Comparison of ENCODE assay signal across 10 mouse cellular contexts in the genomic region with DNA sequence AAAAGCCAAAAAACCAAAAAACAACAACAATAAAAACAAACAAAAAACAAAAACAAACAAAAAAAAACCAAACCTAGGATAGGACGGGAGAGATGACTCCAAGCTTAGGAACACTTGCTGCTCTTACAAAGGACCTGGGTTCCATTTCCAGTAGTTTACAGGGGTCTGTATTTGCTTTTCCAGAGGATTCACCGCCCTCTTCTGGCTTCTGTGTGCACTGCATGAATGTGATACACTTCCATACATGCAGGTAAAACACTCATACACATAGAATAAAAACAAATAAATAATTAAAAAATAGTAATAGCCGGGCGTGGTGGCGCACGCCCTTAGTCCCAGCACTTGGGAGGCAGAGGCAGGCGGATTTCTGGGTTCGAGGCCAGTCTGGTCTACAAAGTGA. TPM values are rescaled to one million over a fixed set of nuclear protein-coding genes. Genes with fewer than 3 reads are reported as not detected.
DNase-seq lines count a peak whose midpoint lies in the region; ATAC-seq and TF ChIP-seq lines count a peak whose summit lies in the region.
"Had no signal": no experiment of that assay in that cellular context is flagged by ENCODE, and none has a peak within 500 bp of the region (broad histone marks: within the 10 kb centered on the region; RNA-seq: fewer than 3 reads in every experiment).

No protein-coding gene starts in this region.

- no peak overlapping the region for H3K9ac ChIP-seq in forebrain, embryonic 11.5 days (ENCODE audit: low read length)
- no peak overlapping the region for H3K9ac ChIP-seq in liver, adult 2 months (ENCODE audit: low read depth, low read length)
- no peak overlapping the region for H3K9ac ChIP-seq in liver, embryonic 11.5 days (ENCODE audit: low read depth, low read length)
- H3K9ac ChIP-seq in hindbrain, embryonic 14.5 days: no peak overlapping the region
- H3K9ac ChIP-seq: lung, embryonic 15.5 days; stomach, embryonic 15.5 days had no signal

- DNase-seq in forebrain, embryonic 11.5 days (ENCODE audit: low spot score): peak; percentile 72
- DNase-seq in forebrain, embryonic 10.5 days (ENCODE audit: extremely low spot score, low spot score): no peak
- DNase-seq in liver, adult 2 months (ENCODE audit: extremely low read depth, low read depth, low spot score): no peak
- no peak for DNase-seq in liver, embryonic 11.5 days (ENCODE audit: low spot score)
- DNase-seq in T-cell, adult 2 months (ENCODE audit: low spot score): peak; percentile 32
- DNase-seq in hindbrain, embryonic 14.5 days (ENCODE audit: low spot score): peak; percentile 67
- DNase-seq in left cerebral cortex, adult 18-20 months (ENCODE audit: low spot score in 2 of 2): no peak

- 0 out of 2 replicates have a peak, but pooled peaks have one; percentile 30 for ATAC-seq in forebrain, embryonic 11.5 days (replicated peaks; ENCODE audit: low FRiP score)
- no peak for ATAC-seq in liver, embryonic 11.5 days (replicated peaks; ENCODE audit: low FRiP score)
- no peak for ATAC-seq in hindbrain, embryonic 14.5 days (ENCODE audit: low FRiP score)
- ATAC-seq in megakaryocyte progenitor cell, adult 5-6 weeks (replicated peaks; ENCODE audit: poor library complexity): peak; percentile 62

- TF ChIP-seq CTCF in liver, adult 2 months (IDR thresholded peaks at IDR 0.05; ENCODE audit: low read depth, low read length): peak; percentile 20; the same call in 1 of the 2 replicates

- no peaks in the 10 kb centered on the region for H3K79me2 ChIP-seq in liver, adult 2 months (ENCODE audit: control insufficient read depth, insufficient read depth, low read length)

- H3K27me3 ChIP-seq in forebrain, embryonic 11.5 days (ENCODE audit: control insufficient read depth, insufficient read depth, low read length): no peaks in the 10 kb centered on the region
- H3K27me3 ChIP-seq in forebrain, embryonic 10.5 days (ENCODE audit: poor library complexity, severe bottlenecking): no peaks in the 10 kb centered on the region
- no peaks in the 10 kb centered on the region for H3K27me3 ChIP-seq in liver, adult 2 months (ENCODE audit: control insufficient read depth, insufficient read depth, low read length)
- no peaks in the 10 kb centered on the region for H3K27me3 ChIP-seq in liver, embryonic 11.5 days (replicated peaks; ENCODE audit: control insufficient read depth, insufficient read depth, low read length)
- H3K27me3 ChIP-seq in hindbrain, embryonic 14.5 days (ENCODE audit: control insufficient read depth, insufficient read depth, low read length): no peaks in the 10 kb centered on the region
- H3K27me3 ChIP-seq: lung, embryonic 15.5 days; stomach, embryonic 15.5 days had no signal

- TF ChIP-seq POLR2A in liver, adult 2 months (IDR thresholded peaks at IDR 0.05; ENCODE audit: extremely low read depth, insufficient read depth, low read length): no peak

- 71% methylated on average over 8 of the region's 8 CpGs for WGBS in forebrain, embryonic 11.5 days
- WGBS in forebrain, embryonic 10.5 days: 73% methylated on average over 8 of the region's 8 CpGs
- WGBS in liver, adult 2 months: 68% methylated on average over 8 of the region's 8 CpGs
- 64% methylated on average over 8 of the region's 8 CpGs for WGBS in liver, embryonic 11.5 days
- WGBS in hindbrain, embryonic 14.5 days: 69% methylated on average over 8 of the region's 8 CpGs

- H3K4me3 ChIP-seq in forebrain, embryonic 11.5 days (ENCODE audit: low read depth, low read length): no peak overlapping the region
- H3K4me3 ChIP-seq in forebrain, embryonic 10.5 days: no peak overlapping the region
- no peak overlapping the region for H3K4me3 ChIP-seq in liver, adult 2 months (ENCODE audit: insufficient read depth, low read depth, low read length)
- H3K4me3 ChIP-seq in liver, embryonic 11.5 days (ENCODE audit: low read depth, low read length): no peak overlapping the region
- no peak overlapping the region for H3K4me3 ChIP-seq in hindbrain, embryonic 14.5 days (replicated peaks; ENCODE audit: low read length)
- H3K4me3 ChIP-seq: lung, embryonic 15.5 days; stomach, embryonic 15.5 days had no signal

- no peaks in the 10 kb centered on the region for H3K4me1 ChIP-seq in forebrain, embryonic 11.5 days (replicated peaks; ENCODE audit: control insufficient read depth, insufficient read depth, low read length)
- H3K4me1 ChIP-seq in forebrain, embryonic 10.5 days: peaks cover 10% of the 10 kb centered on the region
- H3K4me1 ChIP-seq in liver, adult 2 months (ENCODE audit: control insufficient read depth, insufficient read depth, low read length): no peaks in the 10 kb centered on the region; the same call in 1 of the 2 replicates
- H3K4me1 ChIP-seq in liver, embryonic 11.5 days (replicated peaks; ENCODE audit: control insufficient read depth, insufficient read depth, low read length): no peaks in the 10 kb centered on the region
- no peaks in the 10 kb centered on the region; the same call in 1 of the 2 replicates for H3K4me1 ChIP-seq in hindbrain, embryonic 14.5 days (replicated peaks; ENCODE audit: control insufficient read depth, insufficient read depth, low read length)
- H3K4me1 ChIP-seq: stomach, embryonic 15.5 days had no signal

- no peaks in the 10 kb centered on the region for H3K9me3 ChIP-seq in forebrain, embryonic 11.5 days (ENCODE audit: control insufficient read depth, low read length)
- H3K9me3 ChIP-seq in forebrain, embryonic 10.5 days: no peaks in the 10 kb centered on the region
- no peaks in the 10 kb centered on the region for H3K9me3 ChIP-seq in liver, embryonic 11.5 days (ENCODE audit: control insufficient read depth, low read length)
- H3K9me3 ChIP-seq in hindbrain, embryonic 14.5 days (ENCODE audit: control insufficient read depth, low read length): no peaks in the 10 kb centered on the region
- H3K9me3 ChIP-seq: lung, embryonic 15.5 days; stomach, embryonic 15.5 days had no signal

- H3K27ac ChIP-seq in forebrain, embryonic 11.5 days (ENCODE audit: low read depth, low read length): no peak overlapping the region
- no peak overlapping the region for H3K27ac ChIP-seq in forebrain, embryonic 10.5 days
- H3K27ac ChIP-seq in liver, adult 2 months (replicated peaks; ENCODE audit: insufficient read depth, low read depth, low read length): no peak overlapping the region
- H3K27ac ChIP-seq in liver, embryonic 11.5 days (ENCODE audit: low read depth, low read length): no peak overlapping the region
- H3K27ac ChIP-seq in hindbrain, embryonic 14.5 days: no peak overlapping the region
- H3K27ac ChIP-seq: lung, embryonic 15.5 days; stomach, embryonic 15.5 days had no signal

- no peak overlapping the region for H3K4me2 ChIP-seq in forebrain, embryonic 11.5 days (ENCODE audit: low read depth, low read length, severe bottlenecking)
- no peak overlapping the region for H3K4me2 ChIP-seq in liver, embryonic 11.5 days
- no peak overlapping the region for H3K4me2 ChIP-seq in hindbrain, embryonic 14.5 days (replicated peaks)
- H3K4me2 ChIP-seq: lung, embryonic 15.5 days; stomach, embryonic 15.5 days had no signal

- H3K36me3 ChIP-seq in forebrain, embryonic 11.5 days (ENCODE audit: control insufficient read depth, insufficient read depth, low read length): no peaks in the 10 kb centered on the region
- no peaks in the 10 kb centered on the region for H3K36me3 ChIP-seq in forebrain, embryonic 10.5 days (replicated peaks)
- no peaks in the 10 kb centered on the region for H3K36me3 ChIP-seq in liver, adult 2 months (ENCODE audit: control insufficient read depth, insufficient read depth, low read length)
- no peaks in the 10 kb centered on the region for H3K36me3 ChIP-seq in liver, embryonic 11.5 days (ENCODE audit: control insufficient read depth, insufficient read depth, low read length)
- H3K36me3 ChIP-seq in hindbrain, embryonic 14.5 days (replicated peaks; ENCODE audit: control insufficient read depth, insufficient read depth): no peaks in the 10 kb centered on the region
- H3K36me3 ChIP-seq: lung, embryonic 15.5 days; stomach, embryonic 15.5 days had no signal

RNA-seq across cellular contexts. Expression of gene Rab26, which starts 4.9 kb away (rescaled TPM):
- polyA plus RNA-seq in forebrain, embryonic 11.5 days (2014; fragmentation: Nextera tagmentation; extraction: Ambion mirVana): 1.8 and 2.7 TPM in 2 replicates
- polyA plus RNA-seq in forebrain, embryonic 10.5 days (2016; fragmentation: Nextera tagmentation; extraction: Ambion mirVana): 1.9 and 3.5 TPM in 2 replicates
- total RNA-seq in liver, adult 2 months (2014; rRNA removed): 0.13 and 0.37 TPM in 2 replicates
- 0.15 and 0.40 TPM in 2 replicates for polyA plus RNA-seq in liver, adult 2 months (2012; rRNA removed)
- 2.0 and 2.4 TPM in 2 replicates for polyA plus RNA-seq in liver, embryonic 11.5 days (2014; fragmentation: Nextera tagmentation; extraction: Ambion mirVana)
- polyA plus RNA-seq in hindbrain, embryonic 14.5 days (2014; fragmentation: Nextera tagmentation; extraction: Ambion mirVana): 4.2 and 5.6 TPM in 2 replicates
- total RNA-seq in megakaryocyte progenitor cell, adult 5-6 weeks (2015): 0.12 and 0.17 TPM in 2 replicates
- 0.14 and 0.71 TPM in 2 replicates for total RNA-seq in megakaryocyte progenitor cell, adult 5-6 weeks (2017)
- total RNA-seq in left cerebral cortex, adult 18-20 months (2021): 10 to 100 TPM; 45.8 to 50.0 TPM

RNA-seq across cellular contexts. Expression of gene Pkd1, which starts 10.7 kb away (rescaled TPM):
- 19.0 and 23.9 TPM in 2 replicates for polyA plus RNA-seq in forebrain, embryonic 11.5 days (2014; fragmentation: Nextera tagmentation; extraction: Ambion mirVana)
- polyA plus RNA-seq in forebrain, embryonic 10.5 days (2016; fragmentation: Nextera tagmentation; extraction: Ambion mirVana): 12.9 and 16.3 TPM in 2 replicates
- 9.9 and 11.4 TPM in 2 replicates for total RNA-seq in liver, adult 2 months (2014; rRNA removed)
- polyA plus RNA-seq in liver, adult 2 months (2012; rRNA removed): 14.7 and 17.4 TPM in 2 replicates
- polyA plus RNA-seq in liver, embryonic 11.5 days (2014; fragmentation: Nextera tagmentation; extraction: Ambion mirVana): 8.7 and 12.2 TPM in 2 replicates
- polyA plus RNA-seq in hindbrain, embryonic 14.5 days (2014; fragmentation: Nextera tagmentation; extraction: Ambion mirVana): 28.4 and 30.4 TPM in 2 replicates
- total RNA-seq in megakaryocyte progenitor cell, adult 5-6 weeks (2015): 7.4 and 10.6 TPM in 2 replicates
- 6.2 and 15.1 TPM in 2 replicates for total RNA-seq in megakaryocyte progenitor cell, adult 5-6 weeks (2017)
- total RNA-seq in left cerebral cortex, adult 18-20 months (2021): 10 to 100 TPM; 67.5 to 71.2 TPM

RNA-seq across cellular contexts. Expression of gene Traf7, which starts 11.2 kb away (rescaled TPM):
- polyA plus RNA-seq in forebrain, embryonic 11.5 days (2014; fragmentation: Nextera tagmentation; extraction: Ambion mirVana): 113 and 123 TPM in 2 replicates
- 128 and 132 TPM in 2 replicates for polyA plus RNA-seq in forebrain, embryonic 10.5 days (2016; fragmentation: Nextera tagmentation; extraction: Ambion mirVana)
- total RNA-seq in liver, adult 2 months (2014; rRNA removed): 13.4 and 14.4 TPM in 2 replicates
- polyA plus RNA-seq in liver, adult 2 months (2012; rRNA removed): 25.3 and 47.5 TPM in 2 replicates
- polyA plus RNA-seq in liver, embryonic 11.5 days (2014; fragmentation: Nextera tagmentation; extraction: Ambion mirVana): 81.0 and 90.7 TPM in 2 replicates
- polyA plus RNA-seq in hindbrain, embryonic 14.5 days (2014; fragmentation: Nextera tagmentation; extraction: Ambion mirVana): 75.0 and 82.8 TPM in 2 replicates
- total RNA-seq in megakaryocyte progenitor cell, adult 5-6 weeks (2015): 50.9 and 54.7 TPM in 2 replicates
- total RNA-seq in megakaryocyte progenitor cell, adult 5-6 weeks (2017): 91.7 and 98.9 TPM in 2 replicates
- total RNA-seq in left cerebral cortex, adult 18-20 months (2021): 10 to 100 TPM; 64.2 to 83.9 TPM

RNA-seq across cellular contexts. Expression of gene Caskin1, which starts 50.5 kb away (rescaled TPM):
- 8.0 and 9.3 TPM in 2 replicates for polyA plus RNA-seq in forebrain, embryonic 11.5 days (2014; fragmentation: Nextera tagmentation; extraction: Ambion mirVana)
- polyA plus RNA-seq in forebrain, embryonic 10.5 days (2016; fragmentation: Nextera tagmentation; extraction: Ambion mirVana): 3.8 and 4.3 TPM in 2 replicates
- total RNA-seq in liver, adult 2 months (2014; rRNA removed): under 0.01 and 0.18 TPM in 2 replicates
- 0.18 and 0.26 TPM in 2 replicates for polyA plus RNA-seq in liver, adult 2 months (2012; rRNA removed)
- 0.47 and 0.56 TPM in 2 replicates for polyA plus RNA-seq in liver, embryonic 11.5 days (2014; fragmentation: Nextera tagmentation; extraction: Ambion mirVana)
- 45.7 and 46.8 TPM in 2 replicates for polyA plus RNA-seq in hindbrain, embryonic 14.5 days (2014; fragmentation: Nextera tagmentation; extraction: Ambion mirVana)
- total RNA-seq in megakaryocyte progenitor cell, adult 5-6 weeks (2015): not detected in 2 replicates
- not detected in 2 replicates for total RNA-seq in megakaryocyte progenitor cell, adult 5-6 weeks (2017)
- 100 to 1,000 TPM; 123 to 129 TPM for total RNA-seq in left cerebral cortex, adult 18-20 months (2021)

Comparison
In these comparisons a context has a peak if more than half of its experiments do, and no peak if none do; other contexts are left out.
1. DNase-seq: peak in forebrain, embryonic 11.5 days (single experiment), T-cell, adult 2 months (single experiment) and hindbrain, embryonic 14.5 days (single experiment); none in forebrain, embryonic 10.5 days (single experiment), liver, adult 2 months (single experiment), liver, embryonic 11.5 days (single experiment) and left cerebral cortex, adult 18-20 months (0 of 2).
2. ATAC-seq: peak in forebrain, embryonic 11.5 days (single experiment) and megakaryocyte progenitor cell, adult 5-6 weeks (single experiment); none in liver, embryonic 11.5 days (single experiment) and hindbrain, embryonic 14.5 days (single experiment).